Mouse (Mus musculus): ENCODE data around the gene Tgif1. TPM values are rescaled to one million over a fixed set of nuclear protein-coding genes. Genes with fewer than 3 reads are reported as not detected.

Tgif1 gene
- polyA plus RNA-seq, 1 experiment from 2014 or later = 24.5 TPM

DNA sequence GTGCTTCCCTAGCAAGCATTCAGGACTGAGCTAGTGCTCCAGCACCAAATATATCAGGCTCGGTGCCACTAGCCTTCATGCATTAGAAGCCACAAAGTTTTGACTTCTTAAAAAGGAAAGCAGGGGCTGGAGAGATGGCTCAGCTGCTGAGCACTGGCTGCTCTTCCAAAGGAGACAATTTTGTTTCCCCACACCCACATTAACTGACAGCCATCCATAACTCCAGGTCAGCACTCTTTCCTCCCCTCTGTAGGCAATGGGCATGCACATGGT, 55.6 kb downstream of the Tgif1 start:
- no peak for TF ChIP-seq CTCF (IDR thresholded peaks at IDR 0.05; ENCODE audit: low read depth)
- no peak overlapping the region for H3K27ac ChIP-seq (ENCODE audit: low read depth, low read length)
- no peak overlapping the region for H3K4me3 ChIP-seq (ENCODE audit: low read depth, low read length)
- no peaks in the 10 kb centered on the region for H3K9me3 ChIP-seq (ENCODE audit: control insufficient read depth)
- no peak for ATAC-seq
- no peaks in the 10 kb centered on the region for H3K27me3 ChIP-seq (replicated peaks; ENCODE audit: control insufficient read depth, insufficient read depth, low read length)
- WGBS = 78% methylated on average over 1 of the region's 1 CpGs
- H3K36me3 ChIP-seq (ENCODE audit: control insufficient read depth, insufficient read depth) = no peaks in the 10 kb centered on the region
- H3K9ac ChIP-seq (ENCODE audit: low read depth, low read length) = no peak overlapping the region
- no peaks in the 10 kb centered on the region for H3K4me1 ChIP-seq (replicated peaks; ENCODE audit: control insufficient read depth, insufficient read depth, low read length)
- no peak overlapping the region for H3K4me2 ChIP-seq (replicated peaks; ENCODE audit: low read depth)

DNA sequence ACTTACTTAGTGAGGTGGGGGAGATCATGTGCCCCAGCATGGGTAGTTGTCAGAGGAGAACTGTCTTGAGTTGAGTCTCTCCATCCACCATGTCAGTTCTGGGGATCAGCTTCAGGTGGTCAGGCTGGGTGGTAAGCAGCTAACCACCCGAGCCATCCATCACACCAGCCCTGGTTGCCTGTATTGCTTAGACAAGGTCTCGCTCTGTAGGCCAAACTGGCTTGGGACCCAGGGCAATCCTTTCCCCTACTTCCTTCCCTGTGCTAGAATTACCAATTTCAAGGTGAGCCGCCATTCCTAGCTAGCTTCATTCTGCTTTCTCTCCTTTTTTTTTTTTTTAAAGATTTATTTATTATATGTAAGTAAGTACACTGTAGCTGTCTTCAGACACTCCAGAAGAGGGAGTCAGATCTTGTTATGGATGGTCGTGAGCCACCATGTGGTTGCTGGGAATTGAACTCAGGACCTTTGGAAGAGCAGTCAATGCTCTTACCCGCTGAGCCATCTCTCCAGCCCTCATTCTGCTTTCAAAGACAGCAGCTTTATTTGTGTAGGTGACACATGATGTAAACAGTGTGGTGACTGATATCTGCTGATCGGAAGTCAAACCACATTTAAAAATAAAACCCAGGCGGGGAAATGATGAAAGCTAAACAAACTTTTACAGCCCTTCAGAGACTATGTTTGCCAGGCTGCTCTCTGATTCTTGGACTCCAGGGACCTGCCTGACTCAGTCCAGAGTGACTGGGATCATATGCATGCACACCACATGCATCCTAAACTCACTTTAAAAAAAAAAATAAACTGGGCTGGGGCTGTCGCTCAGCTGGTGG, 56.2 kb downstream of the Tgif1 start:
- Histone ChIP-seq H3K36me3 (ENCODE audit: control insufficient read depth, insufficient read depth) (no peaks in the 10 kb centered on the region), H3K27ac (ENCODE audit: low read depth, low read length) (no peak overlapping the region), H3K4me1 (replicated peaks; ENCODE audit: control insufficient read depth, insufficient read depth, low read length) (no peaks in the 10 kb centered on the region), H3K9ac (ENCODE audit: low read depth, low read length) (no peak overlapping the region), H3K4me3 (ENCODE audit: low read depth, low read length) (no peak overlapping the region), H3K4me2 (replicated peaks; ENCODE audit: low read depth) (no peak overlapping the region), H3K27me3 (replicated peaks; ENCODE audit: control insufficient read depth, insufficient read depth, low read length) (no peaks in the 10 kb centered on the region), H3K9me3 (ENCODE audit: control insufficient read depth) (no peaks in the 10 kb centered on the region)
- TF ChIP-seq CTCF (IDR thresholded peaks at IDR 0.05; ENCODE audit: low read depth) = no peak
- WGBS = 62% methylated on average over 8 of the region's 8 CpGs
- no peak for ATAC-seq

DNA sequence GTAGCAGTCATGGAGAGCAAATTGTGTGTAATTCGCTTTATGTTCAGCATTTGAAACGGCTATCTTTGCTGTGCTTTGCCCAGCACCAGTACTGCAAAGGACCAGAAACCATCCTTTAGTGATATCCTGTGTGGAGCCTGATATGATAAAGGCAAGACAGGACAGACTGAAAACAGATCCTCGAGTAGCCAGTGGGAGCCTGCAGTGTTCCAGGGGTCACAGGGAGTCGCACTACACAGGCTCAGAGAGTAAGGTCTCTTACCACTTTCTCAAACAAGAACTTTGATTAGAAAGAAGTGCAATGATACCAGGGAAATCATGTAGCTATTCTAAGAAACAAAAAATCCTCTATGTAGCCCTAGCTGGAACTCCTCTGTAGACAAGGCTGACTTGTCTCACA, 58.1 kb downstream of the Tgif1 start:
- no peak overlapping the region for H3K9ac ChIP-seq (ENCODE audit: low read depth, low read length)
- no peak overlapping the region for H3K4me3 ChIP-seq (ENCODE audit: low read depth, low read length)
- no peak overlapping the region for H3K27ac ChIP-seq (ENCODE audit: low read depth, low read length)
- H3K4me1 ChIP-seq (replicated peaks; ENCODE audit: control insufficient read depth, insufficient read depth, low read length) = no peaks in the 10 kb centered on the region
- H3K4me2 ChIP-seq (replicated peaks; ENCODE audit: low read depth) = no peak overlapping the region
- no peaks in the 10 kb centered on the region for H3K36me3 ChIP-seq (ENCODE audit: control insufficient read depth, insufficient read depth)
- H3K9me3 ChIP-seq (ENCODE audit: control insufficient read depth) = no peaks in the 10 kb centered on the region
- no peaks in the 10 kb centered on the region for H3K27me3 ChIP-seq (replicated peaks; ENCODE audit: control insufficient read depth, insufficient read depth, low read length)
- no peak for TF ChIP-seq CTCF (IDR thresholded peaks at IDR 0.05; ENCODE audit: low read depth)
- WGBS = 75% methylated on average over 4 of the region's 4 CpGs
- no peak for ATAC-seq

GRCm38 (mm10) chr17:70794722-70795121, 58.6 kb downstream of the Tgif1 start:
- WGBS = 45% methylated on average over 6 of the region's 6 CpGs

GRCm38 (mm10) chr17:70794291-70794690, 59.1 kb downstream of the Tgif1 start:
- Histone ChIP-seq H3K4me1 (replicated peaks; ENCODE audit: control insufficient read depth, insufficient read depth, low read length) (no peaks in the 10 kb centered on the region), H3K27ac (ENCODE audit: low read depth, low read length) (no peak overlapping the region), H3K9me3 (ENCODE audit: control insufficient read depth) (no peaks in the 10 kb centered on the region), H3K27me3 (replicated peaks; ENCODE audit: control insufficient read depth, insufficient read depth, low read length) (no peaks in the 10 kb centered on the region), H3K36me3 (ENCODE audit: control insufficient read depth, insufficient read depth) (no peaks in the 10 kb centered on the region), H3K9ac (ENCODE audit: low read depth, low read length) (no peak overlapping the region), H3K4me3 (ENCODE audit: low read depth, low read length) (no peak overlapping the region), H3K4me2 (replicated peaks; ENCODE audit: low read depth) (peak overlapping the region; percentile 6; the same call in 1 of the 2 replicates)
- 12% methylated on average over 7 of the region's 7 CpGs for WGBS
- TF ChIP-seq CTCF (IDR thresholded peaks at IDR 0.05; ENCODE audit: low read depth) = no peak
- ATAC-seq = peak; percentile 87

More at GRCm38 (mm10) chr17:70794722-70795121, 58.6 kb downstream of the Tgif1 start:
- H3K4me1 ChIP-seq (replicated peaks; ENCODE audit: control insufficient read depth, insufficient read depth, low read length) = no peaks in the 10 kb centered on the region
- no peaks in the 10 kb centered on the region for H3K27me3 ChIP-seq (replicated peaks; ENCODE audit: control insufficient read depth, insufficient read depth, low read length)
- no peak overlapping the region for H3K27ac ChIP-seq (ENCODE audit: low read depth, low read length)
- H3K9me3 ChIP-seq (ENCODE audit: control insufficient read depth) = no peaks in the 10 kb centered on the region
- H3K4me3 ChIP-seq (ENCODE audit: low read depth, low read length) = no peak overlapping the region
- no peak overlapping the region for H3K9ac ChIP-seq (ENCODE audit: low read depth, low read length)
- no peaks in the 10 kb centered on the region for H3K36me3 ChIP-seq (ENCODE audit: control insufficient read depth, insufficient read depth)
- ATAC-seq = peak; percentile 28; the same call in 1 of the 2 replicates
- H3K4me2 ChIP-seq (replicated peaks; ENCODE audit: low read depth) = 0 out of 2 replicates have a peak overlapping the region, but pooled peaks have one; percentile 6
- no peak for TF ChIP-seq CTCF (IDR thresholded peaks at IDR 0.05; ENCODE audit: low read depth)

MicroRNAs encoded within 50 kb of the gene (microRNA counts, 519-probe panel; counts per million panel counts)
- microRNA mmu-miR-1195 = not detected

Small RNA genes within 50 kb of the gene (microRNA-seq; reads per million reads assigned to microRNA genes)
- not detected for gene Mir1195

Other genes with a start within 250 kb of the Tgif1 start
- 8.9 and 12.4 TPM in 2 replicates for gene Myom1, start 149.1 kb upstream of the Tgif1 start, polyA plus RNA-seq (2015; fragmentation: Nextera tagmentation; extraction: Ambion mirVana)
- 396 and 417 TPM in 2 replicates for gene Myl12a, start 149.3 kb upstream of the Tgif1 start, polyA plus RNA-seq (2015; fragmentation: Nextera tagmentation; extraction: Ambion mirVana)

Data from intestine, postnatal 0 days (tissue).